Mouse (Mus musculus) C2C12 (cell line): ENCODE measurements around the gene Cpa5.

ENCODE experiments used
- CEBPB ChIP-seq: IDR thresholded peaks from one replicate; pipeline ENCODE4 v1.6.1; 2011; ENCODE audit warnings: low read depth, mild to moderate bottlenecking, control low read depth, moderate library complexity
- CTCF ChIP-seq: IDR thresholded peaks from one replicate; pipeline ENCODE4 v1.5.1; 2011; ENCODE audit not compliant: control insufficient read depth, insufficient read depth, insufficient read length
- MAX ChIP-seq: IDR thresholded peaks from one replicate; pipeline ENCODE4 v1.6.1; 2011; ENCODE audit warnings: mild to moderate bottlenecking, control low read depth
- MYOG ChIP-seq: IDR thresholded peaks from one replicate; pipeline ENCODE4 v1.6.1; 2011; ENCODE audit not compliant: control insufficient read depth, insufficient read length; ENCODE audit errors: extremely low read depth
- USF1 ChIP-seq: IDR thresholded peaks from one replicate; pipeline ENCODE4 v1.6.1; 2011; ENCODE audit warnings: low read depth, mild to moderate bottlenecking, control low read depth, moderate library complexity

GRCm38 (mm10) chr6:30592417-30592974 lies 18.3 kb upstream of the Cpa5 start:
- TF ChIP-seq CTCF = no peak
- no peak for TF ChIP-seq MYOG
- TF ChIP-seq CEBPB = no peak
- no peak for TF ChIP-seq USF1
- TF ChIP-seq MAX = no peak
